Mouse (Mus musculus) kidney, postnatal 0 days (tissue): ENCODE measurements around the gene Tnfsfm13. TPM values are rescaled to one million over a fixed set of nuclear protein-coding genes. Genes with fewer than 3 reads are reported as not detected.

Experiments
- ATAC-seq: fragments of 200-750 bp; cut with Nextera tagmentation; replicated peaks from 2 replicates; pipeline ENCODE4 v1.8.0; 2017; ENCODE audit warnings: low read depth, moderate number of reproducible peaks, moderate TSS enrichment, moderate library complexity; ENCODE audit not compliant: low FRiP score
- DNase-seq: peaks from one replicate; pipeline ENCODE4 v3.0.0-alpha.2; 2016; ENCODE audit warnings: low spot score
- H3K27ac ChIP-seq: fragments of 300-500 bp; sonication (generic); 2 replicates; pipeline ENCODE4 v1.5.1; 2014; ENCODE audit warnings: mild to moderate bottlenecking
- H3K27me3 ChIP-seq: fragments of 300-500 bp; sonication (generic); 2 replicates; pipeline ENCODE4 v1.6.1; 2014; ENCODE audit warnings: low read length, mixed read lengths; ENCODE audit not compliant: insufficient read depth
- H3K36me3 ChIP-seq: fragments of 300-500 bp; sonication (generic); 2 replicates; pipeline ENCODE4 v1.6.1; 2014; ENCODE audit warnings: low read length, mixed read lengths; ENCODE audit not compliant: insufficient read depth
- H3K4me1 ChIP-seq: fragments of 300-500 bp; sonication (generic); replicated peaks from 2 replicates; pipeline ENCODE4 v1.6.1; 2014; ENCODE audit warnings: antibody characterized with exemption, low read length, mixed read lengths; ENCODE audit not compliant: insufficient read depth
- H3K4me2 ChIP-seq: fragments of 300-500 bp; sonication (generic); 2 replicates; pipeline ENCODE4 v1.6.1; 2014; ENCODE audit warnings: mild to moderate bottlenecking, low read length, moderate library complexity, mixed read lengths
- H3K4me3 ChIP-seq: fragments of 300-500 bp; sonication (generic); replicated peaks from 2 replicates; pipeline ENCODE4 v1.5.1; 2014; ENCODE audit warnings: low read depth, low read length
- H3K9ac ChIP-seq: fragments of 300-500 bp; sonication (generic); 2 replicates; pipeline ENCODE4 v1.6.1; 2014; ENCODE audit warnings: low read depth, low read length
- H3K9me3 ChIP-seq: fragments of 300-500 bp; sonication (generic); replicated peaks from 2 replicates; pipeline ENCODE4 v1.6.1; 2016; ENCODE audit warnings: low read length, inconsistent platforms, mixed read lengths
- CTCF ChIP-seq: IDR thresholded peaks from 2 replicates; pipeline ENCODE4 v1.5.1; 2016; ENCODE audit warnings: antibody characterized with exemption, low read depth, mild to moderate bottlenecking, moderate library complexity
- WGBS: fragments of 180-500 bp; shearing (Covaris S2); extraction: QIAGEN DNeasy Blood & Tissue Kit; methylation state at CpG from one replicate; pipeline ENCODE4 v1.1.7; 2014; 5-methylcytosine and 5-hydroxymethylcytosine counted together
- polyA plus RNA-seq: library from polyadenylated mRNA; unstranded; fragments of >200 nt; fragmentation: Nextera tagmentation; extraction: Ambion mirVana; gene quantifications from 2 replicates; pipeline ENCODE4 v1.2.1, GENCODE M21; 2015

The Tnfsfm13 gene
- polyA plus RNA-seq, 1 experiment from 2014 or later: 8.0 TPM

DNA sequence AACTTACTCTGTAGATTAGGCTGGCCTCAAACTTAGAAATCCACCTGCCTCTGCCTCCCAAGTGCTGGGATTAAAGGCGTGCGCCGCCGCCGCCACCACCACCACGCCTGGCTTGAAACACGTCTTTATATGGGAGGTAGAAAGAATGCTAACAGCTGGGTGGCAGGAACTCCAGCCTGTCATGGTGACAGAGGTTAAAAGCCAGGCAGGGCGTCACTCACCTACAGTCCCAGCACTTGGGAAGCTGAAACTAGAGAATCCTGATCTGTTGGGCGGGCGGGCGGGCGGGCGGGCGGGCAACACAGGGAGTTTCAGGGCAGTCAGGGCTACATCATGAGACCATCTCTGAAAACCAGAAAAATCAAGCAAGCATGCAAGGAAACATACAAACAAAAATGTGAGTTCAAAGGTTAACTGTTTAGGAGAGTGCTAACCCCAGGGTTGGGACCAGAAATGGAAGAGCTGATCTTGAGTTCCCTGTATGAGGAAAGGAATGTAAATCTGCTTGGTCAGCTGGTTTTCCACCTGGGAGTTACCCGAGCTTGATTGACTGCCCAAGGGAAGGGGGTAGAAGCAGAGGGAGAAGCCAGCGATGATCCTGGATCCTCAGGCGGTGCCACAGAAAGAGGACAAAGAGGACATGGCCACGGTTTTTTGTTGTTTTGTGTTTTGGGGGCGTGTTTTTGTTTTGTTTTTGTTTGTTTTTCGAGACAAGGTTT is 17.2 kb upstream of the Tnfsfm13 start:
- no peak overlapping the region for H3K4me2 ChIP-seq
- 45% methylated on average over 20 of the region's 20 CpGs for WGBS
- no peak overlapping the region for H3K4me3 ChIP-seq
- no peaks in the 10 kb centered on the region for H3K36me3 ChIP-seq
- no peak overlapping the region for H3K9ac ChIP-seq
- no peaks in the 10 kb centered on the region for H3K27me3 ChIP-seq
- ATAC-seq: peak; percentile 53
- TF ChIP-seq CTCF: no peak
- peak overlapping the region; percentile 50; the same call in 1 of the 2 replicates for H3K27ac ChIP-seq
- DNase-seq: peak; percentile 80
- no peaks in the 10 kb centered on the region for H3K4me1 ChIP-seq
- no peaks in the 10 kb centered on the region for H3K9me3 ChIP-seq

GRCm38 (mm10) chr11:69711082-69711481 is 15.2 kb upstream of the Tnfsfm13 start:
- ATAC-seq (no peak), DNase-seq (no peak)
- no peak overlapping the region for H3K9ac ChIP-seq
- 80% methylated on average over 2 of the region's 2 CpGs for WGBS
- no peaks in the 10 kb centered on the region for H3K27me3 ChIP-seq
- no peaks in the 10 kb centered on the region for H3K4me1 ChIP-seq
- TF ChIP-seq CTCF: no peak
- H3K36me3 ChIP-seq: no peaks in the 10 kb centered on the region
- H3K4me3 ChIP-seq: no peak overlapping the region
- H3K4me2 ChIP-seq: no peak overlapping the region
- no peak overlapping the region for H3K27ac ChIP-seq
- no peaks in the 10 kb centered on the region for H3K9me3 ChIP-seq

DNA sequence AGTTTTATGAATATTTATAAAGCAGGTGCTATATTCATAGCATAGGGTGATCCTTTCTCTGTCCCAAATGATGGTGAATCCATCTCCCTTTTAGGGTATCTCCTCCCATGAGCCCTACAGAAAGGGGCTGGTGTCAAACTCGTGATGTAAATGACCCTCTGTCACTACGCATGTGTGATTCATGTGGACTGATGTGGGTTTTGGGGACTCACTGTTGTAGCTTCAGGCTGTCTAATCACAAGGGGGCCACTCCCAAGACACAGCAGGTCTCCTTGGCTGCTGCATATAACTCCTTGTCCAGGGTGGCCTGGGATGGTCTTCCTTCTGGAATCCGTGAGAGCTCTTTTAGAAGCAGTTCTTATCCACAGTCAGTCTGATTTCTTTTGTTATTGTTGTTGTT is 14.6 kb upstream of the Tnfsfm13 start:
- H3K27me3 ChIP-seq: no peaks in the 10 kb centered on the region
- no peak overlapping the region for H3K4me2 ChIP-seq
- H3K4me3 ChIP-seq: no peak overlapping the region
- DNase-seq (no peak), ATAC-seq (no peak)
- no peaks in the 10 kb centered on the region for H3K36me3 ChIP-seq
- no peaks in the 10 kb centered on the region for H3K4me1 ChIP-seq
- H3K9ac ChIP-seq: no peak overlapping the region
- TF ChIP-seq CTCF: no peak
- H3K27ac ChIP-seq: no peak overlapping the region
- no peaks in the 10 kb centered on the region for H3K9me3 ChIP-seq
- WGBS: 78% methylated on average over 3 of the region's 3 CpGs

DNA sequence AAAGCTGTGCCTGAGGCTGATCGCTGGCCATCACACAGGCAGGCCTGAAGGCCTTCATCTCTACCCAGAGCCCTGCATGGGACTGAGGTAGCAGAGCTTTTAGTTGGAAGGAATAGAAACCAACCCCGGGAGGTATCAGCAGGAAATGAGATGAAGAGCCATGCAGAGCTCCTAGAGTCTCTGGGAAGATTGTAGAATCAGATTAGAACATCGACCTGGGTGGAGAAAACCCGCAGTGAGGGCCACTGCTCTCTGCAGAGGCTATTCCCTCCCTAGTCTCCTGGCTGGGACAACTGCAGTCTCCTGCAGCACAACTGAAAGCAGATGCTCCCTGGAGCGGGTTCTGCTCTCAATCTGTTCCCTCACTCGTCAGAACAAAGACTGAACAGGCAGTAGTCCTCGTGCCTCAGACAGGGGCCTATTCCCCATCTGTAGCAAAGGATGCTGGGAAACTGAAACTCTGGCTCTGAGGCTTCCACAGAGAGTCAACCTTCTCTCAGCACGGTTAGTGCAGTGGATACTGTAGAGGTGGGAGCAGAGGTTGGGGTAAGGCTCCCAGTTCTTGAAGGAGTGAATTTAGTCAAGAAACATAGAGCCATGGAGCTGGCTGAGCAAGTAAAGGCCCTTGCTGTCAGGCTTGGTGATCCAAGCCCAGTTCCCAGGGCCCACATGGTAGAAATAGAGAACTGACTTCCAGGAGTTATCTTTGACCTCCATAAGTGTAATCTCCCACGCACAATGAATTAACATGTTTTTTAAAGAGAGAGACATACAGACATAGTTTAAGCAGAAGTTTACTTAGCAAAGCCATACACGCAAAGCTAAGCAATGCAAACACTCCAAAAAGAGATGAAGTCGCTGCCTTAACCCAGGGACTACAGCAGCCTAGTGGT is 13.9 kb upstream of the Tnfsfm13 start:
- H3K4me2 ChIP-seq: no peak overlapping the region
- WGBS: 54% methylated on average over 11 of the region's 11 CpGs
- no peak overlapping the region for H3K27ac ChIP-seq
- no peak overlapping the region for H3K4me3 ChIP-seq
- H3K36me3 ChIP-seq: no peaks in the 10 kb centered on the region
- H3K4me1 ChIP-seq: no peaks in the 10 kb centered on the region
- ATAC-seq (no peak), DNase-seq (no peak)
- no peaks in the 10 kb centered on the region for H3K9me3 ChIP-seq
- no peak overlapping the region for H3K9ac ChIP-seq
- no peak for TF ChIP-seq CTCF
- no peaks in the 10 kb centered on the region for H3K27me3 ChIP-seq

GRCm38 (mm10) chr11:69708614-69709265 is 12.8 kb upstream of the Tnfsfm13 start:
- Histone ChIP-seq H3K27me3 (no peaks in the 10 kb centered on the region), H3K36me3 (no peaks in the 10 kb centered on the region), H3K4me1 (no peaks in the 10 kb centered on the region), H3K4me2 (no peak overlapping the region), H3K9me3 (no peaks in the 10 kb centered on the region), H3K9ac (no peak overlapping the region), H3K4me3 (no peak overlapping the region), H3K27ac (no peak overlapping the region)
- 74% methylated on average over 3 of the region's 3 CpGs for WGBS
- DNase-seq: no peak
- no peak for TF ChIP-seq CTCF
- ATAC-seq: no peak

DNA sequence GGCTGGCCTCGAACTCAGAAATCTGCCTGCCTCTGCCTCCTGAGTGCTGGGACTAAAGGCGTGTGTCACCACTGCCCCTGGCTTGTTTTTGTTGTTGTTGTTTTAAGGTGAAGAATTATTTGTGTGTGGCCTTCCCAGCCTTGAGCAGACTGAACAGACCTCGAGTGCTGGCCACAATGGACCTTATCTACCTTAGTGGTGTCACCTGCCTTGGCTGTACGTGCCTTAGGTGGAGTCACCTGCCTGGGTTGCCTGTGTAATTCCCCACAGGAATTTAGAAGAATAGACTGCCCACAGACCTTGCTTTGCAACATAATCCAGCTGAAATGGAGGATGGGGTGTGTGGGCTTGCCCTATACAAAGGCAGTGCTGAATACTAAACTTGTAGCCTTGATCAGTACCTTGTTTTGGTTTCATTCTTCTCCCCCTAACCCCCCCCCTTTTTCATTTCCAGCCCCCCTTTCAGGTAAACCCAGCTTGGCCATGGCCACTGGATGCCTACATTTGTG is 12.0 kb upstream of the Tnfsfm13 start:
- TF ChIP-seq CTCF: no peak
- Histone ChIP-seq H3K36me3 (no peaks in the 10 kb centered on the region), H3K9me3 (no peaks in the 10 kb centered on the region), H3K4me1 (no peaks in the 10 kb centered on the region), H3K9ac (no peak overlapping the region), H3K4me2 (no peak overlapping the region), H3K27me3 (no peaks in the 10 kb centered on the region), H3K27ac (no peak overlapping the region), H3K4me3 (no peak overlapping the region)
- 82% methylated on average over 4 of the region's 4 CpGs for WGBS
- DNase-seq (no peak), ATAC-seq (no peak)
